9 mouse cellular contexts compared by ENCODE assay signal in genomic region chr16:35061017-35061416, GRCm38 (mm10). TPM values are rescaled to one million over a fixed set of nuclear protein-coding genes. Genes with fewer than 3 reads are reported as not detected.
A peak's percentile ranks its signal among the peaks of the same experiment; 100 is the strongest.
DNase-seq lines count a peak whose midpoint lies in the region; ATAC-seq and TF ChIP-seq lines count a peak whose summit lies in the region.
"Had no signal": no experiment of that assay in that cellular context is flagged by ENCODE, and none has a peak within 500 bp of the region (broad histone marks: within the 10 kb centered on the region; RNA-seq: fewer than 3 reads in every experiment).

No protein-coding gene starts in this region.

- H3K4me1 ChIP-seq in cerebellum, adult 2 months (ENCODE audit: control insufficient read depth, insufficient read depth, low read length): no peaks in the 10 kb centered on the region
- H3K4me1 ChIP-seq in kidney, embryonic 16.5 days (ENCODE audit: insufficient read depth, low read length): no peaks in the 10 kb centered on the region
- H3K4me1 ChIP-seq in stomach, postnatal 0 days (replicated peaks; ENCODE audit: control insufficient read depth, insufficient read depth): no peaks in the 10 kb centered on the region

- WGBS in cerebellum, adult 2 months: 63% methylated on average over 2 of the region's 2 CpGs
- WGBS in kidney, embryonic 16.5 days: 59% methylated on average over 2 of the region's 2 CpGs
- 54% methylated on average over 2 of the region's 2 CpGs for WGBS in stomach, postnatal 0 days

- no peak for ATAC-seq in kidney, embryonic 16.5 days (ENCODE audit: low FRiP score, low TSS enrichment)
- ATAC-seq in stomach, postnatal 0 days (ENCODE audit: low FRiP score, low TSS enrichment): no peak

- TF ChIP-seq CTCF in cerebellum, adult 2 months (IDR thresholded peaks at IDR 0.05; ENCODE audit: borderline replicate concordance, insufficient read depth, low read depth, low read length): peak; percentile 20; the same call in 1 of the 2 replicates
- peak; percentile 69 for TF ChIP-seq CTCF in stomach, postnatal 0 days (IDR thresholded peaks at IDR 0.05; ENCODE audit: low read depth)

- DNase-seq in cerebellum, adult 2 months: no peak
- no peak for DNase-seq in cerebellum, adult 11-12 months
- peak; percentile 28 to 33 for DNase-seq in kidney, postnatal 4 days
- peak; percentile 8 for DNase-seq in thymus, postnatal 14 days
- DNase-seq in thymus, postnatal 10 days (ENCODE audit: low spot score in 2 of 2): no peak
- DNase-seq in stomach, postnatal 0 days (ENCODE audit: low spot score): no peak
- no peak for DNase-seq in yolk sac, embryonic 10.5 days (ENCODE audit: low spot score)

- H3K9ac ChIP-seq in kidney, embryonic 16.5 days (replicated peaks; ENCODE audit: low read length): no peak overlapping the region
- H3K9ac ChIP-seq in stomach, postnatal 0 days (ENCODE audit: low read length): no peak overlapping the region
- H3K9ac ChIP-seq: neural tube, embryonic 12.5 days had no signal

- no peaks in the 10 kb centered on the region for H3K27me3 ChIP-seq in cerebellum, adult 2 months (ENCODE audit: control insufficient read depth, insufficient read depth, low read length)
- H3K27me3 ChIP-seq in kidney, embryonic 16.5 days (ENCODE audit: insufficient read depth, low read length): no peaks in the 10 kb centered on the region
- no peaks in the 10 kb centered on the region for H3K27me3 ChIP-seq in stomach, postnatal 0 days (ENCODE audit: control insufficient read depth, insufficient read depth, low read length)
- H3K27me3 ChIP-seq: neural tube, embryonic 12.5 days had no signal

- TF ChIP-seq POLR2A in cerebellum, adult 2 months (IDR thresholded peaks at IDR 0.05; ENCODE audit: borderline replicate concordance, insufficient read depth, low read length): no peak

- no peak for TF ChIP-seq EP300 in stomach, postnatal 0 days (optimal IDR thresholded peaks at IDR 0.05)

- H3K4me3 ChIP-seq in cerebellum, adult 2 months (replicated peaks; ENCODE audit: insufficient read depth, low read depth, low read length): no peak overlapping the region
- H3K4me3 ChIP-seq in kidney, embryonic 16.5 days (ENCODE audit: low read length): no peak overlapping the region
- no peak overlapping the region for H3K4me3 ChIP-seq in stomach, postnatal 0 days (ENCODE audit: low read depth, low read length)
- H3K4me3 ChIP-seq: neural tube, embryonic 12.5 days had no signal

- H3K36me3 ChIP-seq in kidney, embryonic 16.5 days (ENCODE audit: insufficient read depth, low read length): no peaks in the 10 kb centered on the region
- H3K36me3 ChIP-seq in stomach, postnatal 0 days (ENCODE audit: control insufficient read depth, insufficient read depth, low read length): peaks cover 2% of the 10 kb centered on the region; the same call in 1 of the 2 replicates
- H3K36me3 ChIP-seq: neural tube, embryonic 12.5 days had no signal

- no peaks in the 10 kb centered on the region for H3K9me3 ChIP-seq in kidney, embryonic 16.5 days (ENCODE audit: low read length)
- H3K9me3 ChIP-seq in stomach, postnatal 0 days (ENCODE audit: control insufficient read depth, low read length): no peaks in the 10 kb centered on the region
- H3K9me3 ChIP-seq: neural tube, embryonic 12.5 days had no signal

- H3K4me2 ChIP-seq in kidney, embryonic 16.5 days (replicated peaks; ENCODE audit: low read depth, low read length): no peak overlapping the region
- H3K4me2 ChIP-seq in stomach, postnatal 0 days (replicated peaks; ENCODE audit: low read depth): no peak overlapping the region
- H3K4me2 ChIP-seq: neural tube, embryonic 12.5 days had no signal

- no peak overlapping the region for H3K27ac ChIP-seq in cerebellum, adult 2 months (ENCODE audit: insufficient read depth, low read length)
- H3K27ac ChIP-seq in kidney, embryonic 16.5 days (ENCODE audit: low read length): no peak overlapping the region
- no peak overlapping the region for H3K27ac ChIP-seq in stomach, postnatal 0 days (replicated peaks)
- H3K27ac ChIP-seq: neural tube, embryonic 12.5 days had no signal

RNA-seq across cellular contexts. Expression of gene Hacd2, which starts 38.8 kb away (rescaled TPM):
- polyA plus RNA-seq in cerebellum, adult 2 months (2012; rRNA removed): 33.1 and 37.8 TPM in 2 replicates
- 99.9 and 111 TPM in 2 replicates for polyA plus RNA-seq in kidney, embryonic 16.5 days (2015; fragmentation: Nextera tagmentation; extraction: Ambion mirVana)
- polyA plus RNA-seq in stomach, postnatal 0 days (2015; fragmentation: Nextera tagmentation; extraction: Ambion mirVana): 99.6 and 107 TPM in 2 replicates

Comparison
In these comparisons a context has a peak if more than half of its experiments do, and no peak if none do; other contexts are left out.
1. DNase-seq: peak in kidney, postnatal 4 days (2 of 2) and thymus, postnatal 14 days (single experiment); none in cerebellum, adult 2 months (0 of 2), cerebellum, adult 11-12 months (single experiment), thymus, postnatal 10 days (0 of 2), stomach, postnatal 0 days (single experiment) and yolk sac, embryonic 10.5 days (single experiment).